Mouse (Mus musculus) right cerebral cortex, postnatal 25 days (tissue): ENCODE measurements around the gene Olfr24.
A peak's percentile ranks its signal among the peaks of the same experiment; 100 is the strongest.
"Not testable (repeated sequence)": the region's sequence is repeated elsewhere in the genome, so short reads cannot be mapped to it uniquely, and the experiment has no call there.

Source experiments
- DNase-seq: peaks from one replicate; pipeline ENCODE4 v3.0.0; 2022

The Olfr24 gene

GRCm38 (mm10) chr9:18763896-18764295, at the start of gene Olfr24:
TSS of gene Olfr24 (minus strand) at chr9:18763996.
- no peak for DNase-seq

- DNase-seq, result no peak
Observed at GRCm38 (mm10) chr9:18785316-18785715, 21.5 kb upstream of the Olfr24 start.

- peak; percentile 32 for DNase-seq
Observed at GRCm38 (mm10) chr9:18779476-18779875, 15.7 kb upstream of the Olfr24 start.

- DNase-seq, result no peak
Observed at GRCm38 (mm10) chr9:18778981-18779380, 15.2 kb upstream of the Olfr24 start.

GRCm38 (mm10) chr9:18755595-18755994, 8.2 kb downstream of the Olfr24 start:
- no peak for DNase-seq

GRCm38 (mm10) chr9:18744639-18745038, 19.2 kb downstream of the Olfr24 start:
- no peak for DNase-seq

GRCm38 (mm10) chr9:18734177-18734576, 29.6 kb downstream of the Olfr24 start:
- DNase-seq, result not testable (repeated sequence)

- no peak for DNase-seq
Observed at GRCm38 (mm10) chr9:18722712-18723099, 41.1 kb downstream of the Olfr24 start.

GRCm38 (mm10) chr9:18721931-18722711, 41.7 kb downstream of the Olfr24 start:
- DNase-seq, result no peak

GRCm38 (mm10) chr9:18721011-18721410, 42.8 kb downstream of the Olfr24 start:
- DNase-seq, result no peak

GRCm38 (mm10) chr9:18705628-18706027, 58.2 kb downstream of the Olfr24 start:
- DNase-seq, result no peak
